Mouse (Mus musculus) forebrain, postnatal 0 days (tissue): ENCODE results near the gene Krtdap. TPM values are rescaled to one million over a fixed set of nuclear protein-coding genes. Genes with fewer than 3 reads are reported as not detected.

Experiments
- ATAC-seq: fragments of 200-750 bp; cut with Nextera tagmentation; 2 replicates; pipeline ENCODE4 v1.8.0; 2017; ENCODE audit warnings: mild to moderate bottlenecking, moderate library complexity
- DNase-seq: peaks from one replicate; pipeline ENCODE4 v3.0.0-alpha.2; 2015
- H3K27ac ChIP-seq: fragments of 300-500 bp; sonication (generic); 2 replicates; pipeline ENCODE4 v1.5.1; 2014; ENCODE audit warnings: low read depth, mild to moderate bottlenecking, antibody characterized with exemption, low read length, moderate library complexity, mixed read lengths
- H3K27me3 ChIP-seq: fragments of 300-500 bp; sonication (generic); 2 replicates; pipeline ENCODE4 v1.6.1; 2014; ENCODE audit warnings: mild to moderate bottlenecking, low read length, mixed read lengths; ENCODE audit not compliant: insufficient read depth
- H3K36me3 ChIP-seq: fragments of 300-500 bp; sonication (generic); 2 replicates; pipeline ENCODE4 v1.6.1; 2014; ENCODE audit warnings: mild to moderate bottlenecking, moderate library complexity; ENCODE audit not compliant: insufficient read depth
- H3K4me1 ChIP-seq: fragments of 300-500 bp; sonication (generic); 2 replicates; pipeline ENCODE4 v1.6.1; 2014; ENCODE audit warnings: antibody characterized with exemption; ENCODE audit not compliant: insufficient read depth
- H3K4me2 ChIP-seq: fragments of 300-500 bp; sonication (generic); 2 replicates; pipeline ENCODE4 v1.6.1; 2014; ENCODE audit warnings: low read depth, mild to moderate bottlenecking, moderate library complexity
- H3K4me3 ChIP-seq: fragments of 300-500 bp; sonication (generic); 2 replicates; pipeline ENCODE4 v1.5.1; 2014; ENCODE audit warnings: low read depth, low read length, mixed read lengths
- H3K9ac ChIP-seq: fragments of 300-500 bp; sonication (generic); 2 replicates; pipeline ENCODE4 v1.6.1; 2014; ENCODE audit warnings: mild to moderate bottlenecking
- H3K9me3 ChIP-seq: fragments of 300-500 bp; sonication (generic); 2 replicates; pipeline ENCODE4 v1.6.1; 2016; ENCODE audit warnings: low read length
- CTCF ChIP-seq: sonication (generic); IDR thresholded peaks from 2 replicates; pipeline ENCODE4 v1.5.1; 2016; ENCODE audit warnings: antibody characterized with exemption, control low read depth, low read depth
- WGBS: fragments of 180-500 bp; shearing (Covaris S2); extraction: QIAGEN DNeasy Blood & Tissue Kit; methylation state at CpG from one replicate; pipeline ENCODE4 v1.1.7; 2014; 5-methylcytosine and 5-hydroxymethylcytosine counted together
- polyA plus RNA-seq: library from polyadenylated mRNA; unstranded; fragments of >200 nt; fragmentation: Nextera tagmentation; extraction: Ambion mirVana; gene quantifications from 2 replicates; pipeline ENCODE4 v1.2.1, GENCODE M21; 2015
- total RNA-seq: library from RNA; depleted of rRNA; stranded (reverse); fragments of >200 nt; gene quantifications from 2 replicates; pipeline ENCODE4 v1.2.3, GENCODE M21; 2014

Gene Krtdap
- total and polyA plus RNA-seq, 2 experiments from 2014 or later = 1.4 TPM; not detected in 1

DNA sequence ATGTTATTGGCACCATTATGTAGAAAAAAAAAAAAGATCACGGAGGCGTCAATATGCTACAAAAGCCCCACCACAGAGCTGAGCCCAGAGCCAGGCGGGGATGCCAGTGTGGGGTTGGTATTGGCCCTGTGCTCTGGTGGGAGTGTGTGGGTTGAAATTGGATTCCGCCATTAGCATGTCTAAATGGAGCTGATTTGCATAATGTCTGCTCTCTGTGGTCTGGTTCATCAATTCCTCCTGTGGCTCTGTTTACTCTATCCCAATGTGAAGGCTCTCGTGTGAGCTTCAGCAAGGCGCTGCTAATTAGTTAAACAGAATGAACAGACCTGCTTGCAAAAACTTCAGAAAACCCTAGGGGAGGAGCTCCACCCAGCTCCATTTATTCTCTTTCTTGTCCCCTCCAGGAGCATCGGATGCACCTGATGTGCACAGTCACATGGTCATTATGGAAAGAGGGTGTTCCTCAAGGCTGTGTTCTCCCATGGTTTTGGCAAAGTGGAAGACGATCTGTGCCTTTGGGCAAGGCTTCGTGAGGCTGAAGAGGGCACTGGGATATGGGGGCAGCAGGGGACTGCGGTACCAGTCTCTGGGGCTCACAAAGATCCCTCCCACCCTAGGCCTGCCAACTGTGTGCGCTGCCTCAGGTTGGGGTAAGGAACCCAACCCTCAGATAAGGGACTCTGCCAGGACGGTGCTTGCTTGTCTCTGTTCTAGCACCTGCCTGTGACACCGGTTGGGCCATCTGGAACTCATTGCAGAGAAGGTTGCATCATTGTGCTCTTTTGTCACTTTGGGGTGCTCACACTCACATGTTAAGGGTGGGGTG lies 1.8 kb upstream of the Krtdap start:
- Histone ChIP-seq H3K27ac (no peak overlapping the region), H3K27me3 (no peaks in the 10 kb centered on the region), H3K4me3 (no peak overlapping the region), H3K36me3 (no peaks in the 10 kb centered on the region), H3K4me1 (no peaks in the 10 kb centered on the region), H3K9me3 (no peaks in the 10 kb centered on the region), H3K4me2 (no peak overlapping the region), H3K9ac (no peak overlapping the region)
- 38% methylated on average over 13 of the region's 13 CpGs for WGBS
- TF ChIP-seq CTCF = no peak
- ATAC-seq = peak; percentile 86
- peak; percentile 34 for DNase-seq

DNA sequence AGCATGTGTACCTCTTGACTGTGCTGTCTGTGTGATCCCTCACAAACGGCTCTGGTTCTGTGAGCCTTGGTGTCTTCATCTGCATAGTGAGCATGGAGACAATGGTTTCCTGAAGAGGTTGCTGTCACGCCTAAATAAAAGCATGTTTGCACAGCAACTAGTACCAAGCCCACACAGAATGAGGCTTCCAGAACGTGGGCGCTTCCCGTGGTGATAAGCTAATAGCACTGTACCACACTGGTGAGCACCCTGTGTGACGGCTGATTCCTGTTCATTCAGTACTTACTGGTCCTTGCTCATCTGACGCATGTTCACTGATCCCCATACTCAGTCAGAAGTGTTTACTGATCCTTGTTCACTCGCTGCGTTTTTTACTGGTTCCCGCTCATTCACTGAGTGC lies 2.4 kb downstream of the Krtdap start:
- H3K27ac ChIP-seq = no peak overlapping the region
- WGBS = 82% methylated on average over 10 of the region's 10 CpGs
- H3K9me3 ChIP-seq = no peaks in the 10 kb centered on the region
- H3K4me1 ChIP-seq = no peaks in the 10 kb centered on the region
- DNase-seq (no peak), ATAC-seq (no peak)
- H3K4me3 ChIP-seq = no peak overlapping the region
- no peaks in the 10 kb centered on the region for H3K36me3 ChIP-seq
- H3K9ac ChIP-seq = no peak overlapping the region
- no peaks in the 10 kb centered on the region for H3K27me3 ChIP-seq
- no peak overlapping the region for H3K4me2 ChIP-seq
- TF ChIP-seq CTCF = no peak

DNA sequence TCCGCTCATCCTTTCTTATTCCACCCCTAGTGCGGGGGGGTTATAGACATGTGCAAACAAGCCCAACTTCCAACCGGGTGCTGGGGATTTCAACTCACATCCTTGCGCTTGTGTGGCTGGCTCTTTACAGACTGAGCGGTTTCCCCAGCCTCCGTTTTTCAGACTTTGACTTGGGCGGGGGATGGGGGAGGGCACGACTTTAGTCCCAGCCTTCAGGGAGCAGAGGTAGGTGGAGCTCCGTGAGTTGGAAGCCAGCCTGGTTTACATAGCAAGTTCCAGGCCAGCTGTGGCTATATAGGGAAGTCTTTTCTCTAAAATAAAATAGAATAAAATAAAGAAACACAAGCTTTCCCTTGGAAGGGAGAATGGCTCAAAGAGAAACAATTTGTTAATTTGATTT lies 4.2 kb downstream of the Krtdap start:
- no peak overlapping the region for H3K9ac ChIP-seq
- no peak for TF ChIP-seq CTCF
- H3K36me3 ChIP-seq = no peaks in the 10 kb centered on the region
- H3K4me2 ChIP-seq = no peak overlapping the region
- no peaks in the 10 kb centered on the region for H3K4me1 ChIP-seq
- no peaks in the 10 kb centered on the region for H3K9me3 ChIP-seq
- H3K27ac ChIP-seq = no peak overlapping the region
- ATAC-seq (no peak), DNase-seq (no peak)
- WGBS = 30% methylated on average over 9 of the region's 9 CpGs
- H3K27me3 ChIP-seq = no peaks in the 10 kb centered on the region
- no peak overlapping the region for H3K4me3 ChIP-seq

DNA sequence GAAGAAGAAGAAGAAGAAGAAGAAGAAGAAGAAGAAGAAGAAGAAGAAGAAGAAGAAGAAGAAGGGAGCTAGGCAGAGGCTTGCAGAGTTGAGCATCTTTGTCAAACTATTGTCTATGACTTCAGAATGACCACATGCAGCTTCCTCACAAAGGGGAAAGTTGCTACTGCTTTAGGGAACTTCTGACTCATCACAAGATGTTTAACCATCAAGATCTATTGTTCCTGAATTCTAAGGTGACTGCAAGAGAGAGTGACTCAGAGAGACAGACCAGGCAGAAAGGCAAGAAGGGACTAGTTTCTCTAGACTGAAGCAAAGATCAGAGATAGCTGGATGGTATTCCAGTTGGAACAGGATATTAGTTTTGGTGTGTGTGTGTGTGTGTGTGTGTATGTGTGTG lies 7.2 kb downstream of the Krtdap start:
- TF ChIP-seq CTCF = no peak
- Histone ChIP-seq H3K27ac (no peak overlapping the region), H3K4me3 (no peak overlapping the region), H3K9ac (no peak overlapping the region), H3K36me3 (no peaks in the 10 kb centered on the region), H3K4me1 (no peaks in the 10 kb centered on the region), H3K4me2 (no peak overlapping the region), H3K9me3 (no peaks in the 10 kb centered on the region), H3K27me3 (no peaks in the 10 kb centered on the region)
- DNase-seq (no peak), ATAC-seq (no peak)

DNA sequence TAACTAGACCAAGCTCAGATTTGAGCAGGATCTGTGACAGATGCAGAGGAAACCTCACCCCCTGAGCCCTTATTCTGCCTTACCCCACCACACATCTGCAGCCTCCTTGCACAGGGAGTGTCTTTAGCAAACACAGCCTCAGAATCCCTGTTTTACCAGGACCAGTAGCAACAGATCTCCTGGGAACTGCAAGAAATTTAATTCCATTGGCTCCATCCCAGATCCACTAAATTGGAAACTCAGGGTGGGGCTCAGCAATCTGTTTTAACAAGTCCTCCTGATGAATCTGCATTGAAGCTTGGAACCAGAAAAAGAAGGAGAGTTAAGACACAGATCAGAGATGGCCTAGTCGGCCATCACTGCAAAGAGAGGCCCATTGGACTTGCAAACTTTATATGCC lies 9.1 kb downstream of the Krtdap start:
- H3K9ac ChIP-seq = no peak overlapping the region
- 88% methylated on average over 1 of the region's 1 CpGs for WGBS
- H3K27ac ChIP-seq = no peak overlapping the region
- no peak for TF ChIP-seq CTCF
- H3K4me2 ChIP-seq = no peak overlapping the region
- H3K36me3 ChIP-seq = no peaks in the 10 kb centered on the region
- no peaks in the 10 kb centered on the region for H3K9me3 ChIP-seq
- H3K4me1 ChIP-seq = no peaks in the 10 kb centered on the region
- DNase-seq = peak; percentile 7
- no peak overlapping the region for H3K4me3 ChIP-seq
- no peaks in the 10 kb centered on the region for H3K27me3 ChIP-seq
- ATAC-seq = no peak

DNA sequence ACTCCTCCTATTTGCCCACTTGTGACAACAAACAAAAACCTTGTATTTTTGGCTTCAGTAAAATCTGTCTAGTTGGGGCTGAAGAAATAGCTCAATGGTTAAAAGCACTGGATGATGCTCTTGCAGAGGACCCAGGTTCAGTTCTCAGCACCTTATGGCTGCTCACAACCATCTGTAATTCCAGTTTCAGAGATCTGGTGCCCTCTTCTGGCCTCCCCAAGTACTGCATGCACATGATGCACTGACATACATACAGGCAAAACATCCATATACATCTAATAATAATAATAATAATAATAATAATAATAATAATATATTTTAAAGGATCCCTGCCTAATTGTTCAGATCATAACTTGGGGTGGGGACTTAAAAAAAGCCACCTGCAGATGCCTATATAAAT lies 13.0 kb downstream of the Krtdap start:
- Histone ChIP-seq H3K4me3 (no peak overlapping the region), H3K27ac (no peak overlapping the region), H3K9me3 (no peaks in the 10 kb centered on the region), H3K27me3 (no peaks in the 10 kb centered on the region), H3K36me3 (no peaks in the 10 kb centered on the region), H3K9ac (no peak overlapping the region), H3K4me1 (no peaks in the 10 kb centered on the region), H3K4me2 (no peak overlapping the region)
- TF ChIP-seq CTCF = no peak
- ATAC-seq (no peak), DNase-seq (no peak)

DNA sequence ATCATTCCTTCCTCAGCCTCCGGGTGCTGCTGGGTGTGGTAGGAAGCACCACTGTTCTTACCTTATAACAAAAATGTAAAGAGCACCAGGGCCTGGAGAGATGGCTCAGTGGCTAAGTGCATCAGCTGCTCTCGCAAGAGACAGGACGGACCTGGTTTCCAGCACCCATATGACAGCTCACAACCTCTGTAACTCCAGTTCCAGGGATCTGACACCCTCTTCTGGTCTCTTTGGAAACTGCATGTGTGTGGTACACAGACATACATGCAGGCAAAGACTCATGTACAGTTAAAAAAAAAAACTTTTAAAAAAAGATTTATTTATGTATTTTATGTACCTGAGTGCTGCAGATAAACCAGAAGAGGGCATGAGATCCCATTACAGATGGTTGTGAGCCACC lies 15.6 kb downstream of the Krtdap start:
- ATAC-seq = no peak
- 97% methylated on average over 3 of the region's 3 CpGs for WGBS
- H3K9ac ChIP-seq = no peak overlapping the region

More for the DNA sequence above, 15.6 kb downstream of the Krtdap start:
- no peaks in the 10 kb centered on the region for H3K36me3 ChIP-seq
- TF ChIP-seq CTCF = no peak
- H3K4me1 ChIP-seq = no peaks in the 10 kb centered on the region
- no peak overlapping the region for H3K4me2 ChIP-seq
- no peak for DNase-seq
- no peak overlapping the region for H3K4me3 ChIP-seq
- H3K9me3 ChIP-seq = no peaks in the 10 kb centered on the region
- no peak overlapping the region for H3K27ac ChIP-seq
- no peaks in the 10 kb centered on the region for H3K27me3 ChIP-seq
